Mouse (Mus musculus): Measurements from ENCODE around the gene Grhl3. TPM values are rescaled to one million over a fixed set of nuclear protein-coding genes. Genes with fewer than 3 reads are reported as not detected.

Gene Grhl3
- polyA plus RNA-seq, 2 experiments = 20.6 to 46.2 TPM

GRCm38 (mm10) chr4:135567042-135567441, 6.4 kb downstream of the Grhl3 start:
- no peaks in the 10 kb centered on the region for H3K27me3 ChIP-seq (ENCODE audit: control insufficient read depth, insufficient read depth, low read length)
- no peak overlapping the region for H3K9ac ChIP-seq (ENCODE audit: low read depth, low read length, severe bottlenecking)
- peaks cover 49% of the 10 kb centered on the region for H3K4me1 ChIP-seq (ENCODE audit: control insufficient read depth, insufficient read depth, low read length)
- H3K4me2 ChIP-seq (replicated peaks; ENCODE audit: low read depth, low read length, severe bottlenecking) = no peak overlapping the region
- ATAC-seq (ENCODE audit: low FRiP score, low read depth) (no peak), DNase-seq (ENCODE audit: low spot score) (no peak)
- no peak overlapping the region for H3K4me3 ChIP-seq (replicated peaks; ENCODE audit: low read length)
- 33% methylated on average over 11 of the region's 11 CpGs for WGBS
- no peaks in the 10 kb centered on the region for H3K36me3 ChIP-seq (ENCODE audit: control insufficient read depth, insufficient read depth, low read length)
- no peak for TF ChIP-seq POLR2A (IDR thresholded peaks at IDR 0.05; ENCODE audit: borderline replicate concordance, extremely low read depth, insufficient read depth, insufficient read length)
- no peaks in the 10 kb centered on the region for H3K9me3 ChIP-seq (ENCODE audit: control insufficient read depth, low read length)
- H3K27ac ChIP-seq (replicated peaks; ENCODE audit: low read depth, low read length) = no peak overlapping the region

- WGBS = 52% methylated on average over 9 of the region's 9 CpGs
- Histone ChIP-seq H3K36me3 (ENCODE audit: control insufficient read depth, insufficient read depth, low read length) (no peaks in the 10 kb centered on the region), H3K27ac (replicated peaks; ENCODE audit: low read depth, low read length) (no peak overlapping the region), H3K4me2 (replicated peaks; ENCODE audit: low read depth, low read length, severe bottlenecking) (no peak overlapping the region), H3K27me3 (ENCODE audit: control insufficient read depth, insufficient read depth, low read length) (no peaks in the 10 kb centered on the region), H3K4me3 (replicated peaks; ENCODE audit: low read length) (no peak overlapping the region), H3K9ac (ENCODE audit: low read depth, low read length, severe bottlenecking) (no peak overlapping the region), H3K9me3 (ENCODE audit: control insufficient read depth, low read length) (no peaks in the 10 kb centered on the region), H3K4me1 (ENCODE audit: control insufficient read depth, insufficient read depth, low read length) (peaks cover 35% of the 10 kb centered on the region)
- DNase-seq (ENCODE audit: low spot score) (no peak), ATAC-seq (ENCODE audit: low FRiP score, low read depth) (no peak)
- no peak for TF ChIP-seq POLR2A (IDR thresholded peaks at IDR 0.05; ENCODE audit: borderline replicate concordance, extremely low read depth, insufficient read depth, insufficient read length)
These were observed 8.0 kb downstream of the Grhl3 start for GRCm38 (mm10) chr4:135565400-135565799.

GRCm38 (mm10) chr4:135563794-135564193, 9.6 kb downstream of the Grhl3 start:
- no peaks in the 10 kb centered on the region for H3K9me3 ChIP-seq (ENCODE audit: control insufficient read depth, low read length)
- H3K4me2 ChIP-seq (replicated peaks; ENCODE audit: low read depth, low read length, severe bottlenecking) = no peak overlapping the region
- H3K4me3 ChIP-seq (replicated peaks; ENCODE audit: low read length) = no peak overlapping the region
- H3K36me3 ChIP-seq (ENCODE audit: control insufficient read depth, insufficient read depth, low read length) = no peaks in the 10 kb centered on the region
- DNase-seq (ENCODE audit: low spot score) (no peak), ATAC-seq (ENCODE audit: low FRiP score, low read depth) (no peak)
- H3K27me3 ChIP-seq (ENCODE audit: control insufficient read depth, insufficient read depth, low read length) = no peaks in the 10 kb centered on the region
- peaks cover 21% of the 10 kb centered on the region for H3K4me1 ChIP-seq (ENCODE audit: control insufficient read depth, insufficient read depth, low read length)
- no peak for TF ChIP-seq POLR2A (IDR thresholded peaks at IDR 0.05; ENCODE audit: borderline replicate concordance, extremely low read depth, insufficient read depth, insufficient read length)
- WGBS = 17% methylated on average over 2 of the region's 2 CpGs
- H3K27ac ChIP-seq (replicated peaks; ENCODE audit: low read depth, low read length) = no peak overlapping the region
- no peak overlapping the region for H3K9ac ChIP-seq (ENCODE audit: low read depth, low read length, severe bottlenecking)

GRCm38 (mm10) chr4:135549323-135549722, 24.1 kb downstream of the Grhl3 start:
- H3K36me3 ChIP-seq (ENCODE audit: control insufficient read depth, insufficient read depth, low read length) = no peaks in the 10 kb centered on the region
- H3K4me2 ChIP-seq (replicated peaks; ENCODE audit: low read depth, low read length, severe bottlenecking) = peak overlapping the region; percentile 32; the same call in 1 of the 2 replicates
- H3K4me3 ChIP-seq (replicated peaks; ENCODE audit: low read length) = no peak overlapping the region
- no peak for TF ChIP-seq POLR2A (IDR thresholded peaks at IDR 0.05; ENCODE audit: borderline replicate concordance, extremely low read depth, insufficient read depth, insufficient read length)
- H3K27ac ChIP-seq (replicated peaks; ENCODE audit: low read depth, low read length) = peak overlapping the region; percentile 65
- no peak for ATAC-seq (ENCODE audit: low FRiP score, low read depth)
- H3K9ac ChIP-seq (ENCODE audit: low read depth, low read length, severe bottlenecking) = no peak overlapping the region
- peaks cover 66% of the 10 kb centered on the region for H3K4me1 ChIP-seq (ENCODE audit: control insufficient read depth, insufficient read depth, low read length)
- H3K9me3 ChIP-seq (ENCODE audit: control insufficient read depth, low read length) = no peaks in the 10 kb centered on the region
- WGBS = 31% methylated on average over 6 of the region's 6 CpGs
- no peak for DNase-seq (ENCODE audit: low spot score)
- H3K27me3 ChIP-seq (ENCODE audit: control insufficient read depth, insufficient read depth, low read length) = no peaks in the 10 kb centered on the region; the same call in 1 of the 2 replicates

- 19% methylated on average over 9 of the region's 9 CpGs for WGBS
- H3K27me3 ChIP-seq (ENCODE audit: control insufficient read depth, insufficient read depth, low read length) = no peaks in the 10 kb centered on the region; the same call in 1 of the 2 replicates
- H3K36me3 ChIP-seq (ENCODE audit: control insufficient read depth, insufficient read depth, low read length) = no peaks in the 10 kb centered on the region
- DNase-seq (ENCODE audit: low spot score) (no peak), ATAC-seq (ENCODE audit: low FRiP score, low read depth) (no peak)
- no peak for TF ChIP-seq POLR2A (IDR thresholded peaks at IDR 0.05; ENCODE audit: borderline replicate concordance, extremely low read depth, insufficient read depth, insufficient read length)
- 0 out of 2 replicates have a peak overlapping the region, but pooled peaks have one; percentile 65 for H3K27ac ChIP-seq (replicated peaks; ENCODE audit: low read depth, low read length)
- no peak overlapping the region for H3K4me3 ChIP-seq (replicated peaks; ENCODE audit: low read length)
- H3K9me3 ChIP-seq (ENCODE audit: control insufficient read depth, low read length) = no peaks in the 10 kb centered on the region
- no peak overlapping the region for H3K4me2 ChIP-seq (replicated peaks; ENCODE audit: low read depth, low read length, severe bottlenecking)
- 0 out of 2 replicates have a peak overlapping the region, but pooled peaks have one; percentile 16 for H3K9ac ChIP-seq (ENCODE audit: low read depth, low read length, severe bottlenecking)
- H3K4me1 ChIP-seq (ENCODE audit: control insufficient read depth, insufficient read depth, low read length) = peaks cover 71% of the 10 kb centered on the region
These were observed 24.8 kb downstream of the Grhl3 start for GRCm38 (mm10) chr4:135548521-135549077.
